Comparison of ENCODE assay signal across 13 mouse cellular contexts in genomic region chr17:45118565-45119471, GRCm38 (mm10).
A peak's percentile ranks its signal among the peaks of the same experiment; 100 is the strongest.
DNase-seq lines count a peak whose midpoint lies in the region; ATAC-seq and TF ChIP-seq lines count a peak whose summit lies in the region.
"Had no signal": no experiment of that assay in that cellular context is flagged by ENCODE, and none has a peak within 500 bp of the region (broad histone marks: within the 10 kb centered on the region; RNA-seq: fewer than 3 reads in every experiment).

No protein-coding gene starts in this region.

- TF ChIP-seq CTCF in MEL (IDR thresholded peaks at IDR 0.05 in 2 of 3, conservative IDR thresholded peaks at IDR 0.05 in 1 of 3; ENCODE audit: control insufficient read depth in 1 of 3, insufficient read depth in 1 of 3, low read depth in 2 of 3, low read length in 3 of 3, poor library complexity in 1 of 3, severe bottlenecking in 1 of 3) = no peak
- TF ChIP-seq CTCF in bone marrow macrophage, adult 2 months (IDR thresholded peaks at IDR 0.05; ENCODE audit: low read depth, low read length) = no peak
- TF ChIP-seq CTCF in liver, postnatal 0 days (IDR thresholded peaks at IDR 0.05; ENCODE audit: low read depth) = no peak
- no peak for TF ChIP-seq CTCF in heart, adult 2 months (IDR thresholded peaks at IDR 0.05)

- no peaks in the 10 kb centered on the region for H3K79me2 ChIP-seq in MEL (ENCODE audit: control insufficient read depth, insufficient read depth, low read length, poor library complexity)
- H3K79me2 ChIP-seq in heart, adult 2 months (replicated peaks; ENCODE audit: control insufficient read depth, insufficient read depth, low read length) = no peaks in the 10 kb centered on the region

- no peak for TF ChIP-seq POLR2A in MEL (IDR thresholded peaks at IDR 0.05; ENCODE audit: control insufficient read depth in 1 of 2, insufficient read depth in 1 of 2, low read depth in 1 of 2, low read length in 2 of 2, poor library complexity in 1 of 2)
- TF ChIP-seq POLR2A in bone marrow macrophage, adult 2 months (IDR thresholded peaks at IDR 0.05; ENCODE audit: borderline replicate concordance, low read depth, low read length) = no peak
- TF ChIP-seq POLR2A in heart, adult 2 months (IDR thresholded peaks at IDR 0.05; ENCODE audit: insufficient read depth, low read depth, low read length) = no peak

- peak; percentile 27 for DNase-seq in layer of hippocampus, adult 11-12 months (ENCODE audit: low spot score)
- DNase-seq in layer of hippocampus, postnatal 25 days (ENCODE audit: extremely low spot score in 1 of 2, low spot score in 1 of 2) = no peak
- DNase-seq in MEL (ENCODE audit: low read depth, low spot score) = peak; percentile 23
- DNase-seq in liver, postnatal 0 days = no peak
- no peak for DNase-seq in heart, adult 2 months
- no peak for DNase-seq in cerebellum, adult 18-20 months
- DNase-seq: cerebellum, adult 9-10 months; gastrocnemius, adult 2 months had no signal

- WGBS in liver, postnatal 0 days (ENCODE audit: insufficient replicate concordance) = 36% methylated on average over 12 of the region's 12 CpGs
- 69% methylated on average over 12 of the region's 12 CpGs for WGBS in heart, adult 2 months

- no peak overlapping the region for H3K4me2 ChIP-seq in liver, postnatal 0 days (ENCODE audit: low read depth, low read length)
- H3K4me2 ChIP-seq: limb, embryonic 13.5 days; midbrain, embryonic 15.5 days had no signal

- intact Hi-C loops in heart, adult 2 months (cut with DNase I) = no loop called here

- no peaks in the 10 kb centered on the region for H3K9me3 ChIP-seq in MEL (replicated peaks; ENCODE audit: insufficient read depth, low read length)
- H3K9me3 ChIP-seq in liver, postnatal 0 days (ENCODE audit: low read length) = no peaks in the 10 kb centered on the region
- H3K9me3 ChIP-seq: limb, embryonic 13.5 days; midbrain, embryonic 15.5 days had no signal

- no peaks in the 10 kb centered on the region for H3K27me3 ChIP-seq in MEL (ENCODE audit: control insufficient read depth in 1 of 2, insufficient read depth in 2 of 2, low read length in 2 of 2)
- no peaks in the 10 kb centered on the region for H3K27me3 ChIP-seq in liver, postnatal 0 days (ENCODE audit: insufficient read depth, low read length)
- no peaks in the 10 kb centered on the region for H3K27me3 ChIP-seq in heart, adult 2 months (ENCODE audit: control insufficient read depth, insufficient read depth, low read length)
- H3K27me3 ChIP-seq: midbrain, embryonic 15.5 days had no signal

- H3K4me1 ChIP-seq in MEL (ENCODE audit: control insufficient read depth in 1 of 2, insufficient read depth in 2 of 2, low read length in 2 of 2) = no peaks in the 10 kb centered on the region
- peaks cover 18% of the 10 kb centered on the region for H3K4me1 ChIP-seq in bone marrow macrophage, adult 2 months (ENCODE audit: control insufficient read depth, insufficient read depth, low read length)
- H3K4me1 ChIP-seq in liver, postnatal 0 days (ENCODE audit: insufficient read depth) = peaks cover 4% of the 10 kb centered on the region; the same call in 1 of the 2 replicates
- H3K4me1 ChIP-seq in heart, adult 2 months (ENCODE audit: control insufficient read depth, insufficient read depth, low read length) = no peaks in the 10 kb centered on the region
- H3K4me1 ChIP-seq: midbrain, embryonic 15.5 days had no signal

- no peak overlapping the region for H3K4me3 ChIP-seq in MEL (ENCODE audit: control insufficient read depth in 1 of 2, insufficient read depth in 1 of 2, low read depth in 2 of 2, low read length in 2 of 2)
- no peak overlapping the region for H3K4me3 ChIP-seq in bone marrow macrophage, adult 2 months (ENCODE audit: insufficient read depth, low read length)
- no peak overlapping the region for H3K4me3 ChIP-seq in liver, postnatal 0 days (ENCODE audit: low read depth, low read length)
- H3K4me3 ChIP-seq in heart, adult 2 months = no peak overlapping the region
- H3K4me3 ChIP-seq: gastrocnemius, adult 2 months; limb, embryonic 13.5 days; midbrain, embryonic 15.5 days had no signal

- TF ChIP-seq RAD21 in MEL (IDR thresholded peaks at IDR 0.05; ENCODE audit: low read depth, low read length) = no peak

- H3K27ac ChIP-seq in MEL (ENCODE audit: control insufficient read depth, low read depth, low read length) = no peak overlapping the region
- H3K27ac ChIP-seq in bone marrow macrophage, adult 2 months (ENCODE audit: insufficient read depth, low read depth, low read length) = peak overlapping the region; percentile 41
- no peak overlapping the region for H3K27ac ChIP-seq in liver, postnatal 0 days (ENCODE audit: low read depth)
- no peak overlapping the region for H3K27ac ChIP-seq in heart, adult 2 months
- H3K27ac ChIP-seq: gastrocnemius, adult 2 months; limb, embryonic 13.5 days; midbrain, embryonic 15.5 days had no signal

- H3K9ac ChIP-seq in MEL (ENCODE audit: control insufficient read depth, low read depth, low read length, poor library complexity, severe bottlenecking) = no peak overlapping the region
- H3K9ac ChIP-seq in liver, postnatal 0 days (replicated peaks) = no peak overlapping the region
- no peak overlapping the region for H3K9ac ChIP-seq in heart, adult 2 months (ENCODE audit: low read depth, low read length)
- H3K9ac ChIP-seq: limb, embryonic 13.5 days; midbrain, embryonic 15.5 days had no signal

- ATAC-seq in megakaryocyte, adult 5-6 weeks (ENCODE audit: poor library complexity, severe bottlenecking) = 0 out of 2 replicates have a peak, but pooled peaks have one; percentile 23
- no peak for ATAC-seq in liver, postnatal 0 days
- ATAC-seq: hindbrain, embryonic 16.5 days; midbrain, embryonic 15.5 days had no signal

- no peak for TF ChIP-seq EP300 in MEL (IDR thresholded peaks at IDR 0.05; ENCODE audit: low read depth in 1 of 2, low read length in 2 of 2)
- TF ChIP-seq EP300 in liver, postnatal 0 days (IDR thresholded peaks at IDR 0.05; ENCODE audit: low read depth) = no peak
- TF ChIP-seq EP300 in heart, adult 2 months (IDR thresholded peaks at IDR 0.05; ENCODE audit: insufficient read depth, low read depth, low read length) = no peak

- no peaks in the 10 kb centered on the region; a peak in 1 of 4 replicates for H3K36me3 ChIP-seq in MEL (ENCODE audit: control insufficient read depth in 1 of 2, insufficient read depth in 2 of 2, low read length in 2 of 2)
- H3K36me3 ChIP-seq in liver, postnatal 0 days (replicated peaks; ENCODE audit: insufficient read depth, low read length) = no peaks in the 10 kb centered on the region
- H3K36me3 ChIP-seq in heart, adult 2 months (ENCODE audit: control insufficient read depth, insufficient read depth, low read length) = no peaks in the 10 kb centered on the region
- H3K36me3 ChIP-seq: limb, embryonic 13.5 days; midbrain, embryonic 15.5 days had no signal

TF ChIP-seq in MEL, 35 proteins besides CTCF, POLR2A, EP300 and RAD21:
- no peak for TF ChIP-seq NELFE (IDR thresholded peaks at IDR 0.05; ENCODE audit: low read depth, low read length)
- no peak for TF ChIP-seq ELF1 (IDR thresholded peaks at IDR 0.05; ENCODE audit: low read depth, low read length)
- TF ChIP-seq MYB (IDR thresholded peaks at IDR 0.05; ENCODE audit: low read depth, low read length) = no peak
- TF ChIP-seq MYC (IDR thresholded peaks at IDR 0.05; ENCODE audit: low read depth, low read length) = no peak
- TF ChIP-seq SMC3 (IDR thresholded peaks at IDR 0.05; ENCODE audit: low read depth, low read length) = no peak
- no peak for TF ChIP-seq SIN3A (IDR thresholded peaks at IDR 0.05; ENCODE audit: low read length)
- TF ChIP-seq HCFC1 (IDR thresholded peaks at IDR 0.05; ENCODE audit: low read depth, low read length) = no peak

Comparison
In these comparisons a context has a peak if more than half of its experiments do, and no peak if none do; other contexts are left out.
1. DNase-seq: peak in layer of hippocampus, adult 11-12 months (single experiment) and MEL (single experiment); none in layer of hippocampus, postnatal 25 days (0 of 2), liver, postnatal 0 days (single experiment), heart, adult 2 months (0 of 2) and cerebellum, adult 18-20 months (0 of 2).